Mouse (Mus musculus): ENCODE measurements around the gene Prdx2. TPM values are rescaled to one million over a fixed set of nuclear protein-coding genes. Genes with fewer than 3 reads are reported as not detected.

Prdx2 gene
- polyA plus RNA-seq, 1 experiment: 1,113 TPM

DNA sequence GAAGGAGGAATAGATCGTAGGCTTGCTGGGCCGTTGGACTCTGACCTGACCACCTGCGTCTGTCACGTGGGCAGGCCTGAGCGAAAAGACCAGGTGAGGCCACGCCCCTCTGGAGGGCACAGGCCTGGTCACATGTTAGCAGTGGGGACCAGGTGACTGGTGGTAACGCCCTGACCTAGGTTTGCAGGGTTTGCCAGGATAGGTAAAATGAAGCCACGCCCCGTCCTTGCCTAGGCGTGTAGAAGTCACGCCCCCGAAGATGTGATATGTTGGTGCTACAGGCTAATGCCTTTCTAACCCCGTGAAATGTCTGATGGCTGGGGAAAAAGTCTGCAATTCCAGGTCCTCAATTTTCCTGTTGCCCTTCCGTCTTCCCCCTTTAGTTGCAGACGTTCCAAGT lies 21.4 kb downstream of the Prdx2 start:
- Histone ChIP-seq H3K27ac (ENCODE audit: control insufficient read depth, insufficient read depth, low read depth, low read length, poor library complexity) (peak overlapping the region; percentile 5; the same call in 1 of the 2 replicates), H3K4me3 (replicated peaks; ENCODE audit: control insufficient read depth, low read depth, low read length) (peak overlapping the region; percentile 61), H3K4me1 (ENCODE audit: control insufficient read depth, insufficient read depth, low read length) (peaks cover 4% of the 10 kb centered on the region)
- TF ChIP-seq POLR2A (IDR thresholded peaks at IDR 0.05; ENCODE audit: borderline replicate concordance, control insufficient read depth, low read depth, low read length) (peak; percentile 5; the same call in 1 of the 2 replicates), CTCF (IDR thresholded peaks at IDR 0.05; ENCODE audit: control insufficient read depth, insufficient read depth, low read length) (no peak)
- WGBS: 4% methylated on average over 15 of the region's 15 CpGs

DNA sequence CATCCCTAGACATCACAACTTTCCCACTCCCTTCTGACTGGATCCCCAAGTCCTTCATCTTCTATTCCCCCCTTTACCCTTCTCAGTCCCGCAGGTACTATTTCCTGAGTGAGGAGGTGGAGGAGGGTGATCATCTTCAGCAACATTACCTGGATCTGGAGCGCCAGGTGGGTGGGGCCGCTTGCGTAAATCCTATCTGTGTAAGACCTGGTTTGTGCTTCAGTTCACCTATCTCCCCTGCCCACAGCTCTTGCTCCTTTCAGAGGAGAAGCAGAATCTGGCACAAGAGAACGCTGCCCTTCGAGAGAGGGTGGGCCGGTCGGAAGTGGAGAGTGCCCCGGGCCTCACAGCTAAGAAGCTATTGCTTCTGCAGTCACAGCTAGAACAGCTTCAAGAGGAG lies 25.0 kb downstream of the Prdx2 start:
- H3K27ac ChIP-seq (ENCODE audit: control insufficient read depth, insufficient read depth, low read depth, low read length, poor library complexity): no peak overlapping the region
- peaks cover 4% of the 10 kb centered on the region for H3K4me1 ChIP-seq (ENCODE audit: control insufficient read depth, insufficient read depth, low read length)
- TF ChIP-seq CTCF (IDR thresholded peaks at IDR 0.05; ENCODE audit: control insufficient read depth, insufficient read depth, low read length): no peak
- TF ChIP-seq POLR2A (IDR thresholded peaks at IDR 0.05; ENCODE audit: borderline replicate concordance, control insufficient read depth, low read depth, low read length): no peak
- WGBS: 91% methylated on average over 9 of the region's 9 CpGs
- H3K4me3 ChIP-seq (replicated peaks; ENCODE audit: control insufficient read depth, low read depth, low read length): no peak overlapping the region

DNA sequence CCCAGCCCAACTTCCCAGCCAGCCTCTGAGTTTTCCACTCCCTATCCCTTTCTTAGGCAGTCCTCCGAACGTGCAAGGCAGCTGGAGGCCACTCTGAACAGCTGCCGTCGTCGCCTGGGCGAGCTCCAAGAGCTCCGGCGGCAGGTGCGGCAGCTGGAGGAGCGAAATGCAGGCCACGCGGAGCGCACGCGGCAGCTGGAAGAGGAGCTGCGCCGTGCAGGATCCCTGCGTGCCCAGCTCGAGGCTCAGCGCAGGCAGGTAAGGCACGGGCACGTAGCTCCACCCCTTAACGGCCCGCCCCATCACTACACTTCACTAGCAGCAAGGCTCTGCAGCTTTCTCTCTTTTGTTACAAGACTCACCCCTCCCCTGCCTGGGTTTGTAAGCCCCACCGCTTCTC lies 26.3 kb downstream of the Prdx2 start:
- TF ChIP-seq POLR2A (IDR thresholded peaks at IDR 0.05; ENCODE audit: borderline replicate concordance, control insufficient read depth, low read depth, low read length) (no peak), CTCF (IDR thresholded peaks at IDR 0.05; ENCODE audit: control insufficient read depth, insufficient read depth, low read length) (no peak)
- H3K4me1 ChIP-seq (ENCODE audit: control insufficient read depth, insufficient read depth, low read length): peaks cover 3% of the 10 kb centered on the region
- WGBS: 87% methylated on average over 25 of the region's 25 CpGs

DNA sequence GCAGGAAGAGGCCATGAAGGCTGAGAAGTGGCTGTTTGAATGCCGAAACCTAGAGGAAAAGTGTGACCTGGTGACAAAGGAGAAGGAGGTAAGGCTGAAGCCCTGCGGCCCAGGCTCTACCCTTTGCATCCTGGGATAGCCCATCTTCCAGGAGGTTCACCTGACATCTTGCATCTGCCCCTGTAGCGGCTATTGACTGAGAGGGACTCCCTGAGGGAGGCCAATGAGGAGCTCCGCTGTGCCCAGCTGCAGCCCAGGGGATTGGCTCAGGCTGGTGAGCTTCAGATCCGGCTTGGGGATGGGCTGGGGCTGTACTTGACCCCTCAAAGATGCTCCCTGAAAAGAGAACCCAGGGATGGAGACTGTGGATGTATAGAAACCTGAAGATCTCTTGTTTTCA lies 27.6 kb downstream of the Prdx2 start:
- Histone ChIP-seq H3K27ac (ENCODE audit: control insufficient read depth, insufficient read depth, low read depth, low read length, poor library complexity) (no peak overlapping the region), H3K4me3 (replicated peaks; ENCODE audit: control insufficient read depth, low read depth, low read length) (no peak overlapping the region), H3K4me1 (ENCODE audit: control insufficient read depth, insufficient read depth, low read length) (peaks cover 1% of the 10 kb centered on the region)
- TF ChIP-seq POLR2A (IDR thresholded peaks at IDR 0.05; ENCODE audit: borderline replicate concordance, control insufficient read depth, low read depth, low read length) (no peak), CTCF (IDR thresholded peaks at IDR 0.05; ENCODE audit: control insufficient read depth, insufficient read depth, low read length) (no peak)
- WGBS: 86% methylated on average over 5 of the region's 5 CpGs

More for the DNA sequence above, 26.3 kb downstream of the Prdx2 start:
- no peak overlapping the region for H3K27ac ChIP-seq (ENCODE audit: control insufficient read depth, insufficient read depth, low read depth, low read length, poor library complexity)
- H3K4me3 ChIP-seq (replicated peaks; ENCODE audit: control insufficient read depth, low read depth, low read length): no peak overlapping the region

DNA sequence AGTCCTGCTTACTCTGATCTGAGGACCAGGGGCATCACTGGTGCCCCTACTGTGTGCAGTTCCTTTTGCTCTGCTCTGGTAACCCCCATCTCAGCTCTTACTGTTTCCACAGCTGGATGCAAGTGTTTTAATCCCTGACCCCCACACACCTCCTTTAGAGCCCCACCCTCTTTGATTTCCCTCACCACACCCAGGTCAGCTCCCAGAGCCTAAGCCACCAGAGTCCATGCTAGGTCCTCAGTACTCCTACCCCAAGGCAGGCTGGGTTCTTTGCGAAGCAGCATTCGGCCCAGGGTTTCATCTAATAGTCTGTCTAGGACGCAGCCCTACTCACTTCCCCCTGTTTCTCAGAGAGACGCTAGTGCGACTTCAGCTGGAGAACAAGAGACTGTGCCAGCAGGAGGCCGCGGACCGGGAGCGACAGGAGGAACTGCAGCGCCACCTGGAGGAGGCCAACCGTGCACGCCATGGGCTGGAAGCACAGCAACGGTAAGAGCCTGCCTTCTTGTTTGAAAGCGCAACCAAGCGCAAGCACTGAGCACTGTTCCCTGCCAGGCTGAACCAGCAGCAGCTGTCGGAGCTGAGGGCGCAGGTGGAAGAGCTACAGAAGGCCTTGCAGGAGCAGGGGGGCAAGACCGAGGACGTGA lies 28.4 kb downstream of the Prdx2 start:
- 4% methylated on average over 19 of the region's 19 CpGs for WGBS

DNA sequence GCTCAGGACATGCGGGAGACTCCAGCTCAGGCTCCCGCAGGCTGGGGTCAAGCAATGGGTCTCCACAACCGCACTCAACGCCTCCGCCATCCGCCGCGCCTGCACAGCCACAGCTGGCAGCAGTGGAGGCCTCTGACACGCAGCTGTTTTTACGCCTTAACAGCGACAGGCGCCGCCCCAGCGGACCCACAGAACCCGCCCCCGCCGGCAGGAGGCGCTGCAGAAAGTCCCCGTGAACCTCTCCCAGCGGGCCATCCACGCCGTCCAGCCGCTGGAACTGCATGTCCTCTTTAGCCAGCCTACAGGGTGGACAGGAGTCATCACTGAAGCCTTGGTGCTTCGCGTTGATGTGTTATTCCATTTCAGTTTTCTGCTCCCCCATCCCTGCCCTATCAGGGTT lies 38.3 kb downstream of the Prdx2 start:
- Histone ChIP-seq H3K4me3 (replicated peaks; ENCODE audit: control insufficient read depth, low read depth, low read length) (no peak overlapping the region), H3K27ac (ENCODE audit: control insufficient read depth, insufficient read depth, low read depth, low read length, poor library complexity) (no peak overlapping the region; the same call in 1 of the 2 replicates), H3K4me1 (ENCODE audit: control insufficient read depth, insufficient read depth, low read length) (no peaks in the 10 kb centered on the region; the same call in 1 of the 2 replicates)
- TF ChIP-seq POLR2A (IDR thresholded peaks at IDR 0.05; ENCODE audit: borderline replicate concordance, control insufficient read depth, low read depth, low read length) (no peak), CTCF (IDR thresholded peaks at IDR 0.05; ENCODE audit: control insufficient read depth, insufficient read depth, low read length) (peak; percentile 48; the same call in 1 of the 2 replicates)
- WGBS: 34% methylated on average over 25 of the region's 25 CpGs

More for the DNA sequence above, 28.4 kb downstream of the Prdx2 start:
- H3K4me3 ChIP-seq (replicated peaks; ENCODE audit: control insufficient read depth, low read depth, low read length): no peak overlapping the region
- peak; percentile 38; the same call in 1 of the 2 replicates for TF ChIP-seq POLR2A (IDR thresholded peaks at IDR 0.05; ENCODE audit: borderline replicate concordance, control insufficient read depth, low read depth, low read length)
- peak; percentile 99 for TF ChIP-seq CTCF (IDR thresholded peaks at IDR 0.05; ENCODE audit: control insufficient read depth, insufficient read depth, low read length)
- H3K4me1 ChIP-seq (ENCODE audit: control insufficient read depth, insufficient read depth, low read length): peaks cover 1% of the 10 kb centered on the region
- H3K27ac ChIP-seq (ENCODE audit: control insufficient read depth, insufficient read depth, low read depth, low read length, poor library complexity): no peak overlapping the region

DNA sequence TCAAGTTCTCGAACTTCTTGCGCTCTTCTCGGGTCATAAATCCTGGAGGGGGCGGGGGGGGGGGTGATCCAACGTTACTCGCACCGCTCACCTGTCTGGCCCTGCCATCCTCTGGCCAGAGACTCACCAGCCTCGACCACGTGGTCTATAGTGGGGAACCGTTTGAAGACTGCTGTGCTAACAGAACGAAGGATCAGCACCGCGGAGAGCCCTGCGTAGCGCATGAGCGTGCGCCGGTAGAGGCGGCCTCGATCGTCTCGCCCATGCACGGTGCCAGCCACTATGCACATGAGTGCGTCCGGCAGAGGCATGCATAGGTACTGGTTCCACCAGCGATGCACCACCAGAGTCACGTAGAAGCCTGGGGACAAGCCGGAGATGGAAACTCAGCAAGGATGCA lies 41.9 kb downstream of the Prdx2 start:
- 12% methylated on average over 28 of the region's 28 CpGs for WGBS
- no peak overlapping the region for H3K27ac ChIP-seq (ENCODE audit: control insufficient read depth, insufficient read depth, low read depth, low read length, poor library complexity)
- H3K4me1 ChIP-seq (ENCODE audit: control insufficient read depth, insufficient read depth, low read length): no peaks in the 10 kb centered on the region; the same call in 1 of the 2 replicates
- no peak overlapping the region for H3K4me3 ChIP-seq (replicated peaks; ENCODE audit: control insufficient read depth, low read depth, low read length)
- TF ChIP-seq CTCF (IDR thresholded peaks at IDR 0.05; ENCODE audit: control insufficient read depth, insufficient read depth, low read length) (no peak), POLR2A (IDR thresholded peaks at IDR 0.05; ENCODE audit: borderline replicate concordance, control insufficient read depth, low read depth, low read length) (no peak)

DNA sequence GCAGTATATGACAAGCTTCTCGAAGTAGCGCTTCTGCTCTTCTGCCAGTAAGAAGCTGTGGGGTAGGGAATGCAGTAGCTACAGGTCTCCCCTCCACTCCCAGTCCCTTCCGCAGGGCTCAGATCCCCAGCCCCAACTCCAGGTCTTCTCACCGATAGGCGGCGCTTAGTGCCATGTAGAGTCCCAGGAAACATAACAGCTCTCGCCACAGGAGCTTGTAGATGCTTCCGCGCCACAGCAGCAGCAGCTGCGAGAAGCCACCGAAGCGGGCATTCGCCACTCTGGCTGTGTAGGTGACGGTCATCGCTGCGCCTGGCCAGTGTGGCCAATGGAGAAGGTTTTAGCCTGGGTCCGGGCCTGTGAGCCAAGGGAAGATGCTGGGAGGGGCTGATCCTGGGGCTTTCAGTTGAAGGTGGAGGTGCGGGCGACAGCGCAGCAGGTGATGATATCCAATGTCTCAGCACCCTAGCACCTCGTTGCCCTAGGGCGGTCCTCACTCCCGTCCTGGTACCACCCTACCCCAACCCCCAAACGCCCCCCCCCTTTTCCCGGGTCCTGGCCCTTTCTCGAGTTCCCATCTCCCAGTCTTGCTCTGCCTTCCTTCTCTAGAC lies 43.9 kb downstream of the Prdx2 start:
- TF ChIP-seq CTCF (IDR thresholded peaks at IDR 0.05; ENCODE audit: control insufficient read depth, insufficient read depth, low read length) (peak; percentile 65), POLR2A (IDR thresholded peaks at IDR 0.05; ENCODE audit: borderline replicate concordance, control insufficient read depth, low read depth, low read length) (no peak)
- no peaks in the 10 kb centered on the region for H3K4me1 ChIP-seq (ENCODE audit: control insufficient read depth, insufficient read depth, low read length)
- 6% methylated on average over 26 of the region's 26 CpGs for WGBS
- no peak overlapping the region for H3K27ac ChIP-seq (ENCODE audit: control insufficient read depth, insufficient read depth, low read depth, low read length, poor library complexity)
- no peak overlapping the region for H3K4me3 ChIP-seq (replicated peaks; ENCODE audit: control insufficient read depth, low read depth, low read length)

All from bone marrow, adult 2 months (tissue).